Mouse (Mus musculus) erythroblast, embryonic 14.5 days (primary cell): ENCODE data around the gene Izumo1.

Experiments
- GATA1 ChIP-seq: IDR thresholded peaks from 2 replicates; pipeline ENCODE4 v1.6.1; 2012; ENCODE audit warnings: low read length, inconsistent platforms, mixed read lengths
- TAL1 ChIP-seq: IDR thresholded peaks from 3 replicates; pipeline ENCODE4 v1.6.1; 2012; ENCODE audit warnings: low read length, inconsistent platforms, mixed read lengths

DNA sequence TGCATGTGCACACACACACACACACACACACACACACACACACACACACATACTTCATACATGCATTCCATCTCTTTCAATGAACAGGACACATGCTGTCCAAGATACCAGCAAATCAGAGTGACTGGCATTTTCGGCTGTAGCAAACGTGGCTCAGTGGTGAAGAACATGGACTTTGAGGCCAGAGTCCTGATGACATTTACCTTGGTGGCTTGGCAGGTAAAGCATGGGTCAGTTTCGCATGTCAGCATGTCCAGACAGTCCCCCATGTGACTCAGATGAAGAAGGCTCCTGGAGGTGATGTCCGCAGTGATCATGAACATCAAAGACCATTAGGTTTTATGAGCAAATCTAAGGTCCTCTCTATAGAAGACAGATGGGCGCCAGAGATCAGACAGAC, 24.6 kb upstream of the Izumo1 start:
- TF ChIP-seq GATA1 (no peak), TAL1 (no peak)
